Mouse (Mus musculus) MEL-GATA-1-ER (cell line): ENCODE data around the gene Dip2b.

Experiments
- DNase-seq: peaks from one replicate; pipeline ENCODE4 v3.0.0-alpha.2; 2012; ENCODE audit warnings: low read depth; ENCODE audit errors: extremely low read depth

The Dip2b gene

DNA sequence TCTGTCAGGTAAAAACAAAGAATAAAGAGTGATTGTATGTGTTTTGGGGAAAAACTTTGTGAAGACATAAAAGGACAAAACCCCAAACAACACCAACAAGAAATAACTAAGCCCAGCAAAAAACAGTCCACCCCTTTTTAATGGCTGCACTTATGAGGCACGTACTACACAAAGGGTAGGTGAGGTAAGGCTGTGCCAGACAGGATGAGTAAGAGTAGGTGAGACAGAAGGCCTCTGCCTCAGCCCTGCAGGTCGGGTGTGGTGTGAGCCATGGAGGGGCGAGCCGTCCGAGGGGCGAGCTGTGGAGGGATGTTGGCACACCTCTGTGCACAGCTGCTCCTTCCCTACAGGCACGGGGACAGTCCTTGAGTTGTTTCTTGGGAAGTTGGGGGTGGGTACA lies 12.5 kb downstream of the Dip2b start:
- DNase-seq = no peak

DNA sequence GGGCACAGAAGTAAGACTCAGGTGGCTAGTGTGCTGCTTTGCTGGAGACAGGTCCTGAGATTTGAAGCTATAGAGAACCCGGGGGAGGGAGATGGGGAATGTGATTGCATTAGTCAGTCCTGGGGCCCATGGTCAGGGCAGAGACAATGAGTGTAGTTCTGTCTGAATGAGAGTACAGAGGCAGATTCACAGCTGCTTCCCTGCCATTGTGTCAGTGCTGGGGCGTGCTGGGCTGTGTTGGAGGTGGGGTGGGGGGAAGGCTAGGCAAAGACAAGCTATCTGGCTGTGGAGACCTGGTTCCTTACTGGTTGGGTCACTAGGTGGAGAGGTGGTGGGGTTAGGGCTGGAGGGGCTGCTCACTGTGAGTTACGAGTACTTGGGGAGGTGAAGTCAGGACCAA lies 14.3 kb downstream of the Dip2b start:
- DNase-seq = no peak

DNA sequence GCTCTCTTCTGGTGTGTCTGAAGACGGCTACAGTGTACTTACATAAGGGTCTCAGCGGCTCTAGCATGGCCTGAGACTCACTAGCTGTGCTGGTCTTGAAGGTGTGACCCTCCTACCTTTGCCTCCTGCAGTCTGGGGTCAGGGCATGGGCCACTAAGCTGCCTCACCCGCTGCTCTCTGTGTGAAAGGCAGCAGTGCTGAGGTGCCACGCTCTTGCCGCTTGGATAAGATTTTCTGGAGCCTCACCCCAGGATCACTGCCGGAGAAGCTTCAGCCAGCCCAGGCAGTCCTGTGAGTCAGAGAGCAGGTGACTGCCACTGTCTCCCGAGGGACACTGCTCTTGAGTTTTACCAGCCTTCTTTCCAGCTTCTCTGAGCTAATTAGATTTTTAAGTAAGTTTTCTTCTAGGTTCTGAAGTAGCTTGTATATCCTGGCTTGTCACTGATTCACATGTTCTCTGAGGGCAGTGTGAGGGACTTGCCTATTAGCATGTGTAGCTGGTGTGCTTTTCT lies 18.0 kb downstream of the Dip2b start:
- no peak for DNase-seq

DNA sequence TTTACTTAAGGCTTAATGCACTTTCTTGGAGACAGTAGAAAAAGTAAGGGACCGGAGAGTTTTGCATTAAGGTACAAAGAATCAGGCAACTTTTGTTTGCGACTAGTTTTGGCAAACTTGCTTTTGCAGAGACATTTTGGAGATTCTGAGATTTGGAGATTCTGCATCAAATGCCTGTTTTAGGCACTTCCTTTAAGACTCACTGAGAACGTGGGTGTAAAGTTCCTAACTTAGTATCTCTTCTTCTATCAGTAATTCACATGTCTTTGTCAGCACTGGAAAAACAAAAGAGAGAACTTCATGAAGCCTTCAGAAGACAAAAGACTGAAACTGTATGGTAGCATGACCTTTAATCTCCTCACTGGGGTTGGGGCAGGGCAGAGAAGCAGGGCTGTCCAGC lies 19.2 kb downstream of the Dip2b start:
- no peak for DNase-seq

DNA sequence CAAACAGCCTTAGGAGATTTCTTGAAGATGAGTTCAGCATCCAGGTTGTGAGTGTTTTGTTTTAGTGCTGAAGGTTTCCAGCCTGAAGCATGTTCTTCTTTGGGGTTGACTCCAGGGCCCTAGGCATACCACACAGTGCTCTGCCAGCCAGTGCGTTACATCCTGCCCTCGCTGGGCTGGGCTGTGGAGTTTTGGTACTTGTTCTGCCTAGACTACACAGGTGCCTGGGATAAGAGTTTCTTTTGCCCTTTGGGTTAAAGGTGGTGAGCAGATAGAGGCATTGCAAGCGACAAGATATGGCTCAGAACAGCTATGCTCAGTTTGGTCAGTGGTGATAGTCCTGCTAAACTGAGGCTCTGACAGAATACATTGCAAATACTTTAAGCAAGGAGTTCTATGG lies 19.7 kb downstream of the Dip2b start:
- DNase-seq = no peak

DNA sequence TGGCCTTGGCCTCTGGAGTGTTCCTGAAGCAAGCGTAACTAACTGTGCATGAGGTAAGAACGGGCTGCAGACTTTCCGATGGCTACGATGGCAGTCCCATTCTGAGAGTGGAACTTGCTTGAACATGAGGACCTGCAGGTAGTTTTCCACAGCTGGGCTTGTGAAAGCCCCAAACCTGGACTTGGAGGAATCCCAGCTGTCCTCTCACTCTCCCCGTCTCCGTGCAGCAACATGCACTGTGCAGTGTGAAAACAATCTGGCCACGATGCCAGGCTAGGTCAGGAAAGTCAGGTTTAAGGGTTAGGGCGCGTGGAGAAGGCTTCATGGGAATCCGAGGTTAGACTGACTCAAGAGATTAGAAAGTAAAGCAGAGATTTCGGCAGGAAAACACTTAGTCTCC lies 20.4 kb downstream of the Dip2b start:
- DNase-seq = no peak

DNA sequence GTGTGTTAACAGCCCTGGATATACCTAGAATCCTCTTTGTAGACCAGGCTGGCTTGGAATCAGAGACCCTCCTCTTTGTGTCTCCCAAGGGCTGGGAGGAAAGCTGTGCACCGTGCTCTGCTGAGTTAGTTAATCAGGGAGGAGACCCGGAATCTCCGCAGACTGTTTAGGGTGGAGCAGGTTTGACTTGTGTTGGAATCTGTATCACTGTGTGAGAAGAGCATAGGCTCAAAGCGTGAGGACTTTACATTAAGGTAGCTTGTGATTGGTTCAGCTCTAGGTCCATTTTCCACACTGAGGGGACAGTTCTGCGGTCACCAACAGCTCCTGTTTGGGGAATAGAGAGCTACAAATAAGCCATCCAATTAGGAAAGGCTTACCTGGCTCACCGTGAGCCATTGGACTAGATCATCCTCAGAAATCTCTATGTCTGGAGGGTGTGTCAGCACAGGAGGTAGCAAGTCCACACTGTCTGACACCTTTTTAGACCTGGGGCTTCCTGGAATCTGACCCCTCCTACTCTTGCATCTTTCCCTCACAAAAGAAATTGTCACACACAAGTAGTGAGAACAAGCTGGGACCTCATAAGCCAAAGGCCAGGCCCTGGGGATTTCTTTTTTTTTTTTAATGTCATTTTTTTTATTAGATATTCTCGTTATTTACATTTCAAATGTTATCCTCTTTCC lies 21.3 kb downstream of the Dip2b start:
- no peak for DNase-seq

DNA sequence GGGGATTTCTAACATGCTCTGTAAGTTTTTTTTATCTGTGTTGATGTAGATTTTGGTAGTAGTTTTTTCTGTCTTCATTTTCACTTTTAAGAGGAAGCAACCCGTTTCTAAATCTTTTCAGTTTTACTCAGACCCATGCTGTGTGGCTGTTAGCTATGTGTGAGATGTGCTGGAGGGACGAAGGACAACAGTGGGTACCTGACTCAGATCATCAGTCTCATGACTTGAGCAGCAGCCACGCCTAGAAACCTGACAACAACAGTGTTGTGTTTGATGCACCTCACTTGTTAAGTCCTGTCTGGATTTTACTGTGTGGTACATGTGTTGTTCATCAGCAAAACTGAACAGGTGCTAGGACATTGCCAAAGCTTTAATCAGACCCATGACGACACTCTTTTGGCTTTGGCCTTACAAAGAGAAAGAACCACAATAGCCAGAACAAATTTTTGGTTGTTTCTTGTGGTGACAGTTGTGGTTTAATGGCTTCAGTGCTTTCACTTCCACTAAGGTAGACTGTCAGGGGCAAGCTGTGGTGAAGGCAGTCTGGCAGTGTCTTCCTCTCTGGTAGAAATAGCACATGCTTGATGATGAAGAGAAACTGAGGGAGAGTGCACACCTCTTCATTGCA lies 22.2 kb downstream of the Dip2b start:
- DNase-seq = no peak

DNA sequence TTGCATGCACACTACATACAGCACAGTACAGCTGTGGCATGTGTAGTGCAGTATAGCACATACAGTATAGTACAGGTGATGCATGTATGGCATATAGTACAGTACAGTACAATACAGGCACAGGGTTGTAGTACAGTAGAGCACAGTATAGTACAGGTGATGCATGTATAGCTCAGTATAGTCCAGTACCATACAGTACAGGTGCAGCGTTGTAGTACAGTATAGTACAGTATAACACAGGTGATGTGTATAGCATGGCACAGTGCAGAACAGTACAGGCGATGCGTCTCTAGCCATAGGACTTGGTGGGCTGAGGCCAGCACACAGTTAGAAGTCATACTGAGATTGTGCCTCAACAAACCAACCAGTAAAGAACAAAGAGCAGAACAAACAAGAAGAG lies 22.9 kb downstream of the Dip2b start:
- DNase-seq = no peak

DNA sequence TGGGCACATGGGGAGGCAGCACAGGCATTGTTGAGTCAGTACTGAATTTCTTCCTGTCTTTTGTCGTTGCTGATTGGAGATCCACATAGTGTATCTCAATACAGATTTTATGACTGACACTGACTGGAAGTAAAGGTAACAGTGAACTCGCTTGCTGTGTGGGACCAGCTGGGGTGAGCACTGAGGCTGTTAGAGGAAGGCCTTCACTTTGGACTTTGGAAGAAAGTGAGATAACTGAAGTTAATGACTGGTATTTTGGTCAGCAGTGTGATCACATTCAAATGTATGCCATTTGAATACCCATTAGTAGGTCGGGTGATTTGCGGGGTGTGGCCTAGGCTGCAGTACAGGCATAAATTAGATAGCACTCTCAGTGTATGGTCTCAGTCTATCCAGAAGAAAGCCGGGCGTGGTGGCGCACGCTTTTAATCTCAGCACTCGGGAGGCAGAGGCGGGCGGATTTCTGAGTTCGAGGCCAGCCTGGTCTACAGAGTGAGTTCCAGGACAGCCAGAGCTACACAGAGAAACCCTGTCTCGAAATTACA lies 24.8 kb downstream of the Dip2b start:
- DNase-seq = no peak

DNA sequence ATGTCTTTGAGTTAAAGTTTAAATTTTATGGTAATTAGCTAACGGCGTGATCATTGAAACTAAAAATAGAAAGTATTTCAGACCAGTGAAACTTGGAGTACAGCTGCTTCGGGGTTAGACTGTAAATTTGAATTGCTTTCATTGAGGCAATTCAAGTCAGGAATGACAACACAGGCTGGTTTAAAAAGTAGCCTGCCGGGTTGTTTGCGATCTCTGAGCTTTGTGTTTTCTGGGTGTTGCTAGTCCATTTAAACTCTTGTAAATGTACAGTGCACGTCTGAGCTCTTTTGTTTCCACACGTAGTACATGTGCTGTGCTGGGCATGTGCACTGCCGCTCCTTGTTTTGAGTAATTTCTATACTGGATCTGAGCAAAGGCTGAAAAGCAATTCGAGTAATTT lies 28.2 kb downstream of the Dip2b start:
- DNase-seq = no peak

DNA sequence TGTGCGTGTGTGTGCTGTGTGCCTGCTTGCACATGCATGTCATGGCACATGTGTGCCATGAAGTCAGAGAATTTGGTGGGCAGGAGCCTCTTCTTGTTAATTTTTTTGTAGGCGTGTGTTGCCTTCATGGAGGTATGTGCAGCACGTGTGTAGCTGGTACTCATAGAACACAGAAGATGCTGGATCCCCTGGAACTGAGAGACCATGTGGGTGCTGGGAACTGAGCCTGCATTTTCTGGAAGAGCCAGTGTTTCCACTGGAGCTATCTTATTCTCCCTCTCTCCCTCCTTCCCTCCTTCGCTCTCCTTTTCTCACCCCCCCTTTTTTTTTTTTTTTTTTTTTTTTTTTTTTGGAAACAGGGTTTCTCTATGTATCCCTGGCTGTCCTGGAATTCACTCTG lies 30.6 kb downstream of the Dip2b start:
- no peak for DNase-seq

DNA sequence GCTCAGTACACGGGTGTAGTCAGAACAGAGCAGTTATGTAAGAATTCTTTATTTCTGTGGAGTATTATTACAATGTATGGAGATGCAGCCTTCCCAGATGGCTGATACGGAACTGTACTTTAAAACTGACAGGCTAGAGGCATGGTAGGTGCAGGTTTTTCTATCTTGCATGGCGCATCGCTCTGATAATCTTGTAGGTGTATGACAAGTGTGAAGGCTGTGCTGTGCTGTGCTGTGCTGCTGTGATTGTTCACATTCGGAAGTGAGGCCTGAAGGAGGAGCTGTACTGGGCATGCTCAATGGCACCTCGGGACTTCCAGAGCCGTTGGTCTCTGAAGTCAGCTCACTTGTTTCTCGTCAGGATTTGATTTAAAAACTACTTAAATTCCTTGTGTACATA lies 31.6 kb downstream of the Dip2b start:
- no peak for DNase-seq

DNA sequence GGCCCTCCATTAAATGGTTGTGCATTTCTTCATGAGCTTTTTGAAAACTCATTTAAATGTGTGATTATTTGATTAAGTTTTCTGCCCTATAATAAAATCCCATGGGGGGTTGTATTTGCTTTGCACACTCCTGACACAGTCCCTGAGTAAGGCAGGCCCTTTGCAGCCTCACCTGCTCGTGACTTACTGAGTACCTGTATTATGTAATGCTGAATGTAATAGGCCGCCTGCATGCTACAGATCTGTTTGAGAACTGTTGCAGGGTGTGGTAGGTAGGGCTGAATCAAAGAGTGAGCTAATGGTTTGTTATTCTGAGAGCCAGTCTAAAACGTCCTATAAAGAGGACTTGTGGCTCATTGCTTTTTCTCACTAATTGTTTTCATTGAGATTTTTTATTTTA lies 33.4 kb downstream of the Dip2b start:
- DNase-seq = no peak

DNA sequence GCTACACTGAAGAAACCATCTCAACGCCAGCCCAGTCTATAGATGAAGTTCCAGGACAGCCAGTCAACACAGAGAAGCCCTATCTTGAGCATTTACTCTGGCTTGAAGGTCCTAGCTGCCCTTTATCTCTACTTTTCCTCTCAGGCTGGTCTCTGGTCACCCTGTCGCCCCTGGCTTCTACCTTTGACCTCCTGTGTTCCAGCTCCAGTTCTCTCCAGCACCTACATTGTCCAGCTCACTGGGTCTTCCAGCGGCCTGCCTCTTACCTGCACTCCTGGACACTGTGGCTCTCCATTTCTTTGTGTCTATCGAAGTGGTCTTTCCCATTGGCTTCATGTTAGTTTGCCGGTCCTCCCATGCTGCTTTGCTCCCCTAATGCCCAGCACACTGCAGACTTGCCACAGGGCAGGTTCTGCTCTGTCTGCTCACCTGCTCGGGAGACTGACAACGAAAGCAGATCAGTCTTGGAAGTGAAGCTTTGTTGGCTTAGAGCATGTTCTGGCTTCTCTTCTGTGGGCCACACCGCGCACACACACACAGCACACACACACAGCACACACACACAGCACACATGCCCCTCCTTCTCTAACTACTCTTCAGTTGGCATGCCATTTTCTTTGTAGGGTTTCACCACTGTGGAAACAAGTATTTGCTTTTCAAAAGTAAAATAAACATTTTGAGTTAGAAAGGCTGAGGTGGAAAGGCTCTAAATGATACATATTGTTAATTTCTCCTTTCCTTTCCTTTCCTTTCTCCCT lies 35.4 kb downstream of the Dip2b start:
- DNase-seq = no peak

DNA sequence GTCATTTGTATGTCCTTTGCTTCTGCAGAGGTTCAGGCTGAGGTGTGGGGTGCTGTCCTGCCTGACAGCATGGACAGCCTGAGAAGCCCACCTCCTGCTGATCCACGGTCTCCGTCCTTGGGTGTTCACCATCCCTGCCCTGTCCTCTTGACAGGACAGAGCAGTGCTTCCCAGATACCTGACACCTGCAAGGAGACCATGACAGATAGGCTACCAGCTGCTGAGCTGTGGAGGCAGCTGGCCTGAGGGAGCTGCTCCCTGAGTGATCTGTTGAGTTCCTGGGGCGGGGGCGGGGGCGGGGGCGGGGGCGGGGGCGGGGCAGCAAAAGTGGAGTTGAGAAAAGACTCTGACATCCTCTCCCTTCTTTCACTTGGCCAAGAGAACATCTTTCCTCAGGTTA lies 36.3 kb downstream of the Dip2b start:
- no peak for DNase-seq

DNA sequence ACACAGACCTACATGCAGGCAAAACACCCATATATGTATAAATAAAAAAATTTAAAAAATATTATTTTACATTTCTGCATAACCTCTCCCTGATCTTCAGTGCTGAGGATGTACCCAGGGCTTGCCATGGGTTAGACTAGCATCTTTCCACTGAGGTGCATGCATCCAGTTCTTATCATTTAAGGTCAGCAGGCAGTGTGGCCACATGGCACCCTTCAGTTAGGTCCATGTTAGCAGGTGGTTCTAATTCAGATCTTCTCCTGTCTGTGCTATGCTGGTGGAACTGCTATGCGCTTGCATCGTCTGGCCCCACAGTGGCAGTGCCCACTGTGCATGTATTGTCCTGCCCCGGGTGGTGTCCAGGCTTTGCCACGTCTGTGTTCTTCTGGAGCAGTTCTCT lies 37.9 kb downstream of the Dip2b start:
- DNase-seq = no peak

DNA sequence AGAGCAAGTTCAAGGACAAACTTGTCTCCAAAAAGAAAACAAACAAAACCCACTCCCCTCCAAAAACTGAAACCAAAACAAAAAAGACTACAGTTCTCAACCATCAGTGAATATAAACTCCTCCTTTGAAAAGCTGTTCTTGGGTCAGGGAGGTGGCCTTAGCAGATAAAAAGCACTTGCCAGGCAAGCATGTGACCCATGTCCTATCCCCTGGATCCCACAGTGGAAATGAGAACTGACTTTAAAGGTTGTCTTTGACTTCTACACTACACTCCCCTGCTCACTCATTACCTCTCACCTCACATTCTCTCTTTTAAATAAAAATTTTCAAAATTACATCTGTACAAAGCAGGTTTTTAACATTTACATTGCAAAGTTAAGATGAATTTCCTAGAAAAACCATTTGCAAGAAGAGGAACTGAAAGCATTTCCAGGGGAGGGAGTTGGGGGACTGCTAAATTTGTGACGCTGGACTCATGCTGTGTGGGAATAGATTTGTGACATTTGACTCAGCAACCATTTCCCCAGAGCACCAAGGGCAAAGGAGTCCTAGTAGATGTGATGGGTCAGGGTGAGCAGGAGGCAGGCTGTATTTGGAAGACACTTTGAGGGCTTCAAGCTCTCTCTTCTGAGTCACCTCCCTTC lies 42.5 kb downstream of the Dip2b start:
- DNase-seq = peak; percentile 53

DNA sequence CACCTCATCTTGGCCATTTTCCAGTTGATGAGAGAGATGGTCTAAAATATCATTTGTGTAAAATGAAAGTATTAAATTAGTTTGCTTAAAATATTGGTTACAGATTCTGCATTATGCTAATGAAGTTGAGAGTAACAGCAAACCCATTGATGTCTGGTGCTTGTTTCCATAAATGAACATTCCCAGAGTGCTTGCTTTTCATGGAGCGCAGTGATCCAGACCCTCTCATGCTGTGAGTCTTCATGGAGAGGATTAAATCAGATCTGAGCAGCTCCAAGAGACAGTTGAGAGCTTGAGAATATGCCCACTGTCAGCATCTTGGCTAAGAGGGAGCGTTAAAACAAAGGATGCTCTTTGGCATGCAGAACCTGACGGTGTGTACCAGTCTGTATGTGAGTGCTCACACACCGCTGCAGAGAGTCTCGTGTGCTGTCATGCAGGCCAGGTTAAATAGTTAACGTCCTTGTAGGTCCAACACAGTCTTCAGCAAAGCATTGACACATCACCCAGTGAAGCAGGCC lies 43.1 kb downstream of the Dip2b start:
- DNase-seq = no peak

DNA sequence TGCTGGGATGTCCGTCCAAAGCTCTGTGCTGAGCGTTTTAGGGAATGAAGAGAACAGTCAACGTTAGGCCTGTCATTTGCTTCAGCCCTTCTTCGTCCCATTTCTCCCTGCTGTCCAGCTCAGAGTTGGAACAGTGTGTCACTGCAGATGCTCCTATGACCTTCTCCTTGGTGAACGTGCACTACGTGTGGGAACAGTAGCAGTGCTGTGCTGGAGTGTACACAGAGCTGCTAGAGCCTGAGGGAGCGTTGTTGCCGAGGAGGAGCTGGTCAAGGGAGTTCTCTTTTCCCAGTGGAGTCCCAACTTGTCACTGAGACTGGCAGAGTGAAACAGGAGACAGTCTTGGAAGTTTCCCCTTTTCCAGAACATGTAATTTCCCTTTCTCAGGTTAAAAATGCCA lies 43.6 kb downstream of the Dip2b start:
- no peak for DNase-seq

DNA sequence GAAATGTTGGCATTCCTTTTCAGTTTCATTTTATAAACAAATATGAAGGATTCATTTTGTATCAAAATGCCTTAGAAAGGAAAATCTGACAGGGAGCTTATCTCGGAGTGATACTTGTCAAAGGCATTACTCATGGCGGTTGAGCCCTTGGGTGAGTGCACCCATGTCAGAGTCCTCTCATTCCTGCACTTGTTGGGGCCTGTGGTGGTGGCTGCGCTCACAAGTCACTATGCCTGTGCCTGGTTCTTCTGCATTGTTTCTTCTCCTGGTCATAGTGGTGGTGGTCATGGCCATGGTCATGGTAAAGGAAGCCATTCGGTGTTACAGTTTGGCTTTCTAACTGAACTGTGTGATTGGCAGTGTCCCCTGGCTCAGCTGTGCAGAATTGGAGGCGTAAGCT lies 44.3 kb downstream of the Dip2b start:
- DNase-seq = no peak

DNA sequence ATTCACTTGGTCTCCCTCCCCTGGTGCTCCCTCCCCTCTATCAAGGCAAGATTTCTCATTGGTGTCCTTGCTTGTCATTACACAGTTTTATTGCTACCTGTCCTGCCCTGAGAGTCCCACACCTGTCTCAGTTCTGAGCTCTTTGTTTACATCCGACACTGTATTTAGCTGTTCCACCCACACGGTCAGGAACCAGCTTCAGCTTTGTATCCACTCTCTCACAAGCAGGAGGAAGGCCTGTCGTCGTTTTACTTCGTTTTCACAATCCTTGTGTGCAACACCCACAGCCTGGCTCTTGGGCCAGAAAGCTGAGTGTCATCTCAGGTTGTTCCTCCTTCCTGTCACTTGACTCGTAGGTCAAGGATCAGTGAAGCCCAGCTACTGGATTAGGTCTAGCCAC lies 45.4 kb downstream of the Dip2b start:
- no peak for DNase-seq
